In the genomic region with DNA sequence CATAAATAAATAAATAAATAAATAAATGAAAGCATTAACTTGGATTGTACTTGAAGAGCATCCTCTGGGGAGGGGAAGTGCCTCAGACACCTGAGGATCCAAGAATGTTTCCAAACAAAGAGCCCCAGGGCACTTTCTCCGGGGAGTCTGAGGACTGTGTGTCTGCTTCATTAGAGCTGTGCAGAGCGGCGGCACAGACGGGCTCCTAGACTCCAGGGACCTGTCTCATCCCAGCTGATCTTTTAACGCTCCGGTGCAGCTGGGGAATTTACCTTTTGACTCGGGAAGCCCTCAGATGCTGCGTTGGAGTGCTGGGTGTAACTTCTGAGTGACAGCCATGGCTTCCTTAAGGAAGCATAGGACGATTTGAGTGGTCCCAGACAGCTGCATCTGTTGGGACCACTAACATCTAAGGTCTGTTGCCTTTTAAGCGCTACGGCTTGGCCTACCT, we compare ENCODE assay signal across 8 mouse cellular contexts. TPM values are rescaled to one million over a fixed set of nuclear protein-coding genes. Genes with fewer than 3 reads are reported as not detected.
DNase-seq lines count a peak whose midpoint lies in the region; ATAC-seq and TF ChIP-seq lines count a peak whose summit lies in the region.

Klhdc8b (minus strand) TSS at position 401 of the 451 bp plus-strand sequence.

- H3K4me3 ChIP-seq in heart, embryonic 10.5 days = peak within 1 kb of the TSS; percentile 92
- H3K4me3 ChIP-seq in forebrain, embryonic 16.5 days (replicated peaks; ENCODE audit: low read length) = peak within 1 kb of the TSS; percentile 95
- peak within 1 kb of the TSS; percentile 76 for H3K4me3 ChIP-seq in kidney, postnatal 0 days (replicated peaks; ENCODE audit: low read depth, low read length)
- peak within 1 kb of the TSS; percentile 89 for H3K4me3 ChIP-seq in macrophage (ENCODE audit: inconsistent target)

- no peaks in the 10 kb centered on the region for H3K9me3 ChIP-seq in heart, embryonic 10.5 days
- no peaks in the 10 kb centered on the region for H3K9me3 ChIP-seq in forebrain, embryonic 16.5 days (ENCODE audit: control insufficient read depth, low read length)
- H3K9me3 ChIP-seq in kidney, postnatal 0 days (replicated peaks; ENCODE audit: low read length) = no peaks in the 10 kb centered on the region

- H3K27me3 ChIP-seq in heart, embryonic 10.5 days (ENCODE audit: insufficient read depth, poor library complexity, severe bottlenecking) = no peaks in the 10 kb centered on the region
- H3K27me3 ChIP-seq in forebrain, embryonic 16.5 days (replicated peaks; ENCODE audit: control insufficient read depth, insufficient read depth, low read length) = 0 out of 2 replicates have a peak, but pooled peaks cover 2% of the 10 kb centered on the region
- H3K27me3 ChIP-seq in kidney, postnatal 0 days (ENCODE audit: insufficient read depth, low read length) = no peaks in the 10 kb centered on the region

- no peak; the same call in 1 of the 2 replicates for ATAC-seq in forebrain, embryonic 16.5 days
- peak; percentile 36; the same call in 1 of the 2 replicates for ATAC-seq in kidney, postnatal 0 days (replicated peaks; ENCODE audit: low FRiP score, low read depth)

- peak within 1 kb of the TSS; percentile 83 for H3K9ac ChIP-seq in forebrain, embryonic 16.5 days (replicated peaks; ENCODE audit: low read depth, low read length)
- H3K9ac ChIP-seq in kidney, postnatal 0 days (ENCODE audit: low read depth, low read length) = peak within 1 kb of the TSS; percentile 84

- DNase-seq in heart, embryonic 10.5 days (ENCODE audit: low spot score) = no peak
- no peak for DNase-seq in heart, postnatal 25 days (ENCODE audit: low spot score)
- peak; percentile 17 for DNase-seq in NIH3T3 (ENCODE audit: low read depth)
- peak; percentile 41 for DNase-seq in kidney, postnatal 0 days (ENCODE audit: low spot score)
- no peak for DNase-seq in ovary, postnatal 10 days (ENCODE audit: low spot score)
- no peak for DNase-seq in spleen, adult 18-20 months

- no peak for TF ChIP-seq CTCF in kidney, postnatal 0 days (IDR thresholded peaks at IDR 0.05; ENCODE audit: low read depth)

- H3K79me2 ChIP-seq in macrophage (ENCODE audit: inconsistent target) = peaks cover 37% of the 10 kb centered on the region

- H3K27ac ChIP-seq in heart, embryonic 10.5 days = peak within 1 kb of the TSS; percentile 96
- peak within 1 kb of the TSS; percentile 73 for H3K27ac ChIP-seq in forebrain, embryonic 16.5 days (ENCODE audit: low read length)
- peak within 1 kb of the TSS; percentile 92 for H3K27ac ChIP-seq in kidney, postnatal 0 days
- peak within 1 kb of the TSS; percentile 29; the same call in 1 of the 2 replicates for H3K27ac ChIP-seq in macrophage

- intact Hi-C loops in heart, postnatal 25 days (cut with DNase I) = loop anchor here (1.0 kb wide), 1 partner anchor 17 kb away; no protein-coding TSS in a partner anchor

- WGBS in heart, embryonic 10.5 days = 32% methylated on average over 11 of the region's 11 CpGs
- 25% methylated on average over 11 of the region's 11 CpGs for WGBS in forebrain, embryonic 16.5 days
- WGBS in kidney, postnatal 0 days = 13% methylated on average over 11 of the region's 11 CpGs
- 32% methylated on average over 11 of the region's 11 CpGs for WGBS in macrophage (ENCODE audit: missing documents)

- H3K4me1 ChIP-seq in heart, embryonic 10.5 days = peaks cover 21% of the 10 kb centered on the region
- H3K4me1 ChIP-seq in forebrain, embryonic 16.5 days (replicated peaks; ENCODE audit: control insufficient read depth, insufficient read depth, low read length) = peaks cover 15% of the 10 kb centered on the region
- H3K4me1 ChIP-seq in kidney, postnatal 0 days (replicated peaks; ENCODE audit: insufficient read depth, low read length) = peaks cover 16% of the 10 kb centered on the region

- H3K4me2 ChIP-seq in forebrain, embryonic 16.5 days (ENCODE audit: low read length) = peak within 1 kb of the TSS; percentile 92
- H3K4me2 ChIP-seq in kidney, postnatal 0 days (ENCODE audit: low read length) = peak within 1 kb of the TSS; percentile 85

- H3K36me3 ChIP-seq in heart, embryonic 10.5 days = peaks cover 37% of the 10 kb centered on the region
- H3K36me3 ChIP-seq in forebrain, embryonic 16.5 days (ENCODE audit: control insufficient read depth, insufficient read depth) = peaks cover 15% of the 10 kb centered on the region
- H3K36me3 ChIP-seq in kidney, postnatal 0 days (ENCODE audit: insufficient read depth, low read length) = peaks cover 28% of the 10 kb centered on the region; the same call in 1 of the 2 replicates
- peaks cover 29% of the 10 kb centered on the region for H3K36me3 ChIP-seq in macrophage (ENCODE audit: inconsistent target)

RNA-seq across cellular contexts. Expression of gene Klhdc8b, which starts in this region (rescaled TPM):
- 86.8 and 106 TPM in 2 replicates for polyA plus RNA-seq in heart, embryonic 10.5 days (2016; fragmentation: Nextera tagmentation; extraction: Ambion mirVana)
- 10 to 100 TPM in 1 of 2 experiments, 1 to 10 TPM in 1; 9.5 to 10.1 TPM for total RNA-seq in heart, postnatal 25 days (2021)
- 42.6 and 55.6 TPM in 2 replicates for polyA plus RNA-seq in forebrain, embryonic 16.5 days (2015; fragmentation: Nextera tagmentation; extraction: Ambion mirVana)
- 31.1 and 33.5 TPM in 2 replicates for polyA plus RNA-seq in kidney, postnatal 0 days (2015; fragmentation: Nextera tagmentation; extraction: Ambion mirVana)
- 10 to 100 TPM; 17.2 to 49.6 (median 34.8) TPM for total RNA-seq in macrophage (2018; cell fraction: chromatin; rRNA removed)
- 1 to 10 TPM in 9 of 26 experiments, under 1 TPM in 17; 0.10 to 3.1 (median 0.67) TPM for total RNA-seq in macrophage (2018; cell fraction: cytosol; rRNA removed)
- total RNA-seq in macrophage (2018; cell fraction: nucleus; rRNA removed) = 10 to 100 TPM in 24 of 26 experiments, 1 to 10 TPM in 2; 7.4 to 27.6 (median 18.3) TPM
- polyA plus RNA-seq in macrophage (2018) = 1.5 to 1.9 TPM (median 1.6 TPM) in 3 replicates

Comparison
In these comparisons a context has a peak if more than half of its experiments do, and no peak if none do; other contexts are left out.
1. RNA of gene Klhdc8b (polyA plus RNA-seq): 86.8 to 106 TPM in heart, embryonic 10.5 days, 42.6 to 55.6 TPM in forebrain, embryonic 16.5 days and 31.1 to 33.5 TPM in kidney, postnatal 0 days; 1.5 to 1.9 TPM in macrophage; every median in the first group is over 10 times any median in the second.
2. DNase-seq: peak in NIH3T3 (single experiment) and kidney, postnatal 0 days (single experiment); none in heart, embryonic 10.5 days (single experiment), heart, postnatal 25 days (single experiment), ovary, postnatal 10 days (single experiment) and spleen, adult 18-20 months (0 of 2).
3. H3K27ac ChIP-seq: peak in every context shown above with its lines; median percentile 96 in heart, embryonic 10.5 days; 92 in kidney, postnatal 0 days; 73 in forebrain, embryonic 16.5 days; 29 in macrophage.
4. Peak in every context shown above with its lines, with median percentiles within 50 percentile points of each other: H3K4me3 ChIP-seq.